Mouse (Mus musculus): ENCODE results near the gene Sox13.

Sox13 gene

DNA sequence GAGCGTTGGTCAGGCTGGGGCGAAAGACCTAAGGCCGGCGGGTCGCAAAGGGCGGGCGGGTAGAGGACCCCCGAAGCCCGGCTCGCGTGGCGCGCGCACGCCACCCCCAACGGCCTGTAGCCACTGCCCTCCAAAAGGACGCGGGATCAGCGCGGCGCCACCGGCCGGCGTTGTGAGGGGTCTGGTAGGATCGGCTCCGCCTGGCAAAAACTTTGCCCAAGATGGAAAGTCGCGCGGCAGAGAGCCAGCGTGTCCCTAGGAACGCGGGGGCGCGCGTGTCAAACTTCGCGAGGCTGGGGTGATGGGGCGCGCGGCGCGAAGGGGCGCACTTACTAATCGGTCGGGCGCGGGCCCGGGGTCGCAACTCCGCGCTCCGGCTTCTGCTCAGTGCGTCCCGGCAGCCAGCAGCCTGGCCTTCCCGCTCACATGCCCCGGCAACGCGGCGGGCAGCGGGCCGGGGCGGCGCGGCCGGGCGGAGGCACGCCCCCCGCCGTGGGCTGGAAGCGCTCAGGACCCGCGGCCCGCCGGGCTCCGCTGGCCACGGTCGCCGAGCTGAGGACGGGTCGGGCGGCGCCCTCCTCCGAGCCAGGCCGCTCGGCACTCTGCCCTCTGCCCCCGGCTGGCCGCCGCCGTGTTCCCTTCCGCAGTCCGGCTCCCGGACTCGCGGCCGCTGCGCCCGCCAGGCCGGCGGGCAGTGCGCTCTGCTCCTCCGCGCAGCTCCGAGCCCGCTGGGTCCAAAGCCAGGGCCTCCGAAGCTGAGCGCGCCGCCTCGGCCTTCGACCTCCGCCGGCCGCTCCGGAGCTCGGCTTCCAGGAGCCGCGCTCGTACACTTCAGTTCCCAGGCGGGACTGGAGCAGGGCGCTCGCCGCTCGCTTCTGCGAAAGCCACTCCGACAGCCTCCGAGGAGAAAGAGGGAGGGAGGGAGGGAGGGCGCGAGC lies at the start of gene Sox13:
Gene Sox13, minus strand, starts transcription at position 835 of the 938 bp plus-strand sequence.
- peak; percentile 86 for DNase-seq (ENCODE audit: low spot score)

DNA sequence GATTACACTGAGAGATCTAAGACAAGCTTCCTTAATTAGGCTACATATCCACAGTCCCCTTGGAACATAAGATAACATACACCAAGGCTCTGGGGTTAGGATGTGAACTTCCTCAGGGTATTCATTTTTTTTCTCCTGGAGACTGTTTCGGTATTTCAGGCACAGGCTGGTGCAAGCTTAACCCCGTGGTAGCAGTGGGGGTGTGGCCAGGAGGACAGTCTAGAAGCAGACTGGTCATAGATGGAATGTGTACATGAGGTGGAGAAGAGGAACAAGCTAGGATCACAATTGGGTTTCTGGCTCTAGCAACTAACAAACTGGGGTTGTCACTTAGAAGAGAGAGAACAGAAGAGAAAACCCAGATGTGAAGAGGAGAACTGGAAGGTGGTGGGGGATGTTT lies 47.4 kb upstream of the Sox13 start:
- DNase-seq (ENCODE audit: low spot score) = no peak

DNA sequence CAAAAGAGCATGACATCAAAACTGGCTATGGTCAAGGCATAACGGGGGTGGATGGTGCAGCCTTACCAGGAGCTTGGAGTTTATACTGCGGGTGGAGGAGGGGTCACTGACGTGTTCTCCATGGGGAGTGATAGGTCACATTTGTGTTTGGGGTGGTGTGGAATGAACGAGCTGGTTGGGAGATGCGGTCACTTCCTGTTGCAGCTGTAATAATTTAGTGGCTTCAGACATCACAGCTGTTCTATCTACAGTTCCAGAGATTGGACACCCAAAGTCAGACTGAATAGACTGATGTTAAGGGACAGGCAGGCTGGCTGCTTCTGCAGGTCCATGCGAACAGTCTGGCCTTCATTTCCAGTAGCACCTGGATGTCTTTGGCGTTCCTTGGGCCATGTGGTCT lies 46.9 kb upstream of the Sox13 start:
- no peak for DNase-seq (ENCODE audit: low spot score)

DNA sequence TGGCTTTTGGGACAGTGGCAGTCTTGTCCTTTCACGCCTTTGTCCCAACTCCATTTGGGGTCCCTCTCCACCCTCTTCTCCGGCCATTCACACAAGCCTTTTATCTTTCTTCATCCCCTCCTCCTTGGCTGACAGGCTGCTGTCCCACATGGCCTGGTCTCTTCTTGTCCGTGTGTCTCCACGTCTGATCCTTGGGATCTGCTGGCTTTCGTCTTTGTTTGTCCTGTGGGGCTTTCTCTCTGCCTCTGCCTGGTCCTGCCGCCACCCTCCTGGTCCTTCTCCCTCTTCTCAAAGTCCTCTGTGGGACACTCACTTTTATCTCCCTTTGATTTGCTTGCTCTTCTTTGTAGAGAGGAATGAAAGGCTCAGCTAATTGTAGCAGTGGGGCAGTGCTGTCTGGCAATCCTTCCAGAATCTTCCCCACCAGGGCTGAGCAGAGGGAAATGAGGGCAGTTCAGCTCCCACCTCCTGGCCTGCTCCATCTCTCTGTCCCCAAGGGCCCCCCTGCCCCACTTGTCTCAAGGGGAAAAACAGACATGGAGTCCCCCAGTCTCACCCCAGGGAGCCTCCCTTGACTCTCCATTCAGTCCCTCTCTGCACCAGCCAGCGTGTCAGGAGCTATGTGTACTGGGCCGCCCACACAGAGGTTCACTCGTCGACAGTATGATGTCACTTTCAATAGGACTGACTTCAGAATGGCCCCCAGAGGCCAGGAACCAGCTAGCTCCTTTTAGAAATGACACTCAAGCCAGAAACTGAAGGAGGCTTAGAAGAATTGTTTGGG lies 46.3 kb upstream of the Sox13 start:
- no peak for DNase-seq (ENCODE audit: low spot score)

DNA sequence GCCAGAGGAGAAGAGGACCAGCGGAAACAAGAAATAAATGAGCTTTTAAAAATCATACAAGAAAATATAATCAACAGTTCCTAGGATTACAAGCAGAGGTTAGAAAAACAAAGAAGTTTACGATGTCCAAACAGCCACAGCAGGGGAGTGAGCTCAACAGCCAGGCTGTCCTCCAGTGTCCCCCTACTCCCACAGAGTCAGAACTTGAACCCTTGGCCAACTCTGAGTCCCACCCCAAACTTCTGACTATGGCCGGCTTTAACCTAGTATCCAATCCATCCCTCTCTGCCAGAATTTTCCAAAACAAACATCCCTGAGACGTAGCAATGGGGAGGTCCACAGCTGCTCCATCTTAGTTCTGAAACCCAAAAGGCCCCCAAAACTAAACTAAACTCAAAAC lies 45.0 kb upstream of the Sox13 start:
- DNase-seq (ENCODE audit: low spot score) = no peak

DNA sequence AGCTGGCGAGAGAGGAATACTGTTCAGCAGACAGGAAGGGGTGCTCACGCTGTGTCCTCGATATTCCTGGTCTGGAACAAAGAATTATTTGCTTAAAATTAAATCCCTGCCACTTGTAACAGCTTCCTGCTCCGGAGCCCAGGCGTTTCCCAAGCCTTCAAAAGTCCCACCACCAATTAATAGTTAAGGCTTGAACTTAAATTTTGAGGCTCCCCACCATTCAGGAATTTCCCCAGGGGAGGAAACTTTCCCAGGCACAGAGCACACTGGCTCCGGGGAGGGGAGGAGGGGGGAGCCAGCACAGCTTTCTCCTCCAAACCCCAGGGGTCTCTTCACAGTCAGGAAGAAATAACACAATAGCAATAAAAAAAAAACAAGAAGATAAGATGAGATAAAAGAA lies 44.6 kb upstream of the Sox13 start:
- DNase-seq (ENCODE audit: low spot score) = no peak

DNA sequence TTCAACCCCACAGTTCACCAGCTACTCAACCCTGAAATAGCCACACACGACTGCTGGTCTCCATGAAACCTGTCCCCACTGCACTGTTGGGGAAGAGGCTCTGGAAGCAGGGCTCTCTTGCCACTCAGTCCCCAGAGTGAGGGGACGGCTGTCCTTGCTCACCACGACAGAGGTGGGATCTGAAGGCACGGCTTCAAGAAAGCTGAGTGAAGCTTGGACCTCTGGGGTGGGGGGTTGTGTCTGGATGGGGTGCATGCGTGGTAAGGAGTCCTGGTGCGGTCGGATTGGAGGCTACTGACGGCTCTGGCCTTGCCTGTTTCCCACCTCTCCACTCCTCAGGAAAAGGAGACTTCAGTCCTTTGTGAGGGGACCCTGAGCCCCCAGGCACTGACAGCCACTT lies 43.7 kb upstream of the Sox13 start:
- no peak for DNase-seq (ENCODE audit: low spot score)

DNA sequence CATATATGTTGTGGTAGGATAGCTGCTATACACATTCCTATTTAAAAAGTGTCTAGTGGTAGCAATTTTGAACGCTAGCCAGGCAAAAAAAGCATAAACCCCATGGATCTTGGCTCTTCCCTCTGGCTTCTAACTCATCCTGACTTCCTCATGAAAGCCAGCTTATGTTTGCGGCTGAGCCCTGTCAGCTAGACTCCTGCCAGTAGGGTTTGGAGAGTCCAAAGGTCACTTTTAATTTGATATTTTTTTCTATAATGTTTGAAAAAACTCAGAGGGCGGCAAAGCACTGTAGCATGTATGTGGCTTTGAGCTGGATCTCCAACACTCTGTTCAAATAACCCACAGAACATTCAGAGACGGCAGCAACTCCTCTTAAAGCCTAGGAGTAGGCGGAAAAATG lies 39.0 kb upstream of the Sox13 start:
- DNase-seq (ENCODE audit: low spot score) = no peak

DNA sequence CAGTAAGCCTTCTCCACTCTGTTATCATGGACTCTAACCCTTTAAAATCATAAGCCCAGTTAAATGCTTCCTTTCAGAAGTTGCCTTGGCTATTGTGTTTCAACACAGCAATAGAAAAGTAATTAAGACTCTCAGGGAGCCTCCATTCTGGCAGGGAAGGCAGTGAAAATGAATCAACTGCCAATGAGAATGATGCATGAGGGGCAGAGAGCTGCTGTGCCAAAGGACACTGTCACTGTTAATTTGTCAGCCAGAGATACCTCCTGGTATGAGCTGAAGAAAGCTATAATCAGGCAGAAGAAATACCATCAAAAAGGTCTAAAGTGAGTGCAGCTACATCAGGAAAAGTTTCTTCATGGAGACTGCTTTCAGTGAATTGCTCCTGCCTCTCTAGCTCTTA lies 36.8 kb upstream of the Sox13 start:
- DNase-seq (ENCODE audit: low spot score) = no peak

DNA sequence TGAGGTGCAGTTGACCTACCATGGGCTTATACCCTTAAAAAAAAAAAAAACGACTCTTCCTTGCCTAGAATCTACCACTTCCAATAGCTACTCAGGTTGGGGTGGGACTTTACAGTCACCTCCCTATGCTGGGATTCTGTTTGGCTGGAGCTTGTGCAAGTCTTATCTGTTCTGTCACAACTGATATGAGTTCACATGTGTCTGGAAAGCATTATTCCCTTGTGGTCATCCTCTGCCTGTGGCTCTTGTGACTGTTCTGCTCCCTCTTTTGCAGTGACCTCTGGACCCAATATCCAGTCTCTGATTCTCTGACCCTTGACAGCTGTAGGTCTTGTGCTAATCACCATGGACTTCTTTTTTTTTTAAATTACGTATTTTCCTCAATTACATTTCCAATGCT lies 31.9 kb upstream of the Sox13 start:
- DNase-seq (ENCODE audit: low spot score) = no peak

DNA sequence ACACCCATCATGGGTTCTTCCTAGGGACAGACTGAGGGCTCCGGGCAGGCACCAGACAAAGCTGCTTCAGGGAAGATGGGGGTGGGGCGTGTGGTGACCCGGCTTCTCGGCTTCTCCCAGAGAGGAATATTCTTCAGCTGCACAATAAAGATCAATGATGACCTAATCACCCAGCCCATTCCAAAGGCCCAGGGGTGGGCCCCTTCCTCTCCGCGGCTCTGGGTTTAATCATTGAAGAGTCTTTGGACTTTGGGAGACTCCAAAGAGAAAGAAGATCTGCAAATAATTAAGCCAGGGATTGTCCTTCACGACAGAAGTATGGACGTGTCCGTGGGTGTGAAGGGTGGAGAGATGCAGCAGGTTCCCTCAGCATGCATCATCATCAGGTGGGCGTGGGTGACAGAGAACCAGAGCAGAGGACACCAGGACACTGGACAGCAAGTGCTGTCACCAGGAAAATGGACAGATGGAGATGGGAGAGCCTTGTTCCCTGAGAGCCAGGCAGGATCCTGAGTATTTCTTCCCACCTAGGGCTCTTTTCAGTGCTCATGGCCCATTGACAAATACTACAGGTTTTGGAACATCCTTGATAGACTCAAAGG lies 28.5 kb upstream of the Sox13 start:
- no peak for DNase-seq (ENCODE audit: low spot score)

DNA sequence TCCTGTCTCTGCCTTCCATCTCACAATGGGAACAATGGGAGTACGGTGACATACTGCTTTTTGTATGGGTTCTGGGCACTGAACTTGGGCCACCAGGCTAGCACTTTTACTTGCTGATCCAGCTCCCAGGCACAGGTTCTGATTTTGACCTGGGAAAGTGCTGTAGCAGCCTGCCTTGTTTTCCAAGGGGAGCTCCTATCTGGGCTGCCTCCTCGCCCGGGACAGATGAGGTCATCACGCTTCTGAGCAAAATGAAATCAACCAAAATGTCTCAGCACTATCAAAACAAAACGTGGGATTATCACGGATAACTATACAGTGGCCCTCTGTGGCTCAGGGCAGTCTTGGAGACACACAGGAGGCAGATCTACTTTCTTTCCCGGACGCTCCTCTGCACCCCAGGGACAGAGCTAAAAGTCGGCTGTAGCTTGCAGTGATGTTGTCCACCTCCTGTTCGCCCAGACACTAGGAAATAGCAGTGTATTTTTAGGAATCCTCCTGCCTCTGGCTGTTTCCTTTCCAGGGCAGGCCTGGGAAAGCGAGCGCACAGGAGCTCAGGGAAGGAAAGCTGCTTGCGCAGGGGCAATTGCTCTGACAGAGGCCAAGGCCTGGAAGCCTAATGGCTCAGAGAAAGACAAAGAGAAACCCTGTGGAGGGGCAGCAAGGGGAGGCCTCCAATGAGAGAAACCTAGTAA lies 27.8 kb upstream of the Sox13 start:
- peak; percentile 19 for DNase-seq (ENCODE audit: low spot score)

DNA sequence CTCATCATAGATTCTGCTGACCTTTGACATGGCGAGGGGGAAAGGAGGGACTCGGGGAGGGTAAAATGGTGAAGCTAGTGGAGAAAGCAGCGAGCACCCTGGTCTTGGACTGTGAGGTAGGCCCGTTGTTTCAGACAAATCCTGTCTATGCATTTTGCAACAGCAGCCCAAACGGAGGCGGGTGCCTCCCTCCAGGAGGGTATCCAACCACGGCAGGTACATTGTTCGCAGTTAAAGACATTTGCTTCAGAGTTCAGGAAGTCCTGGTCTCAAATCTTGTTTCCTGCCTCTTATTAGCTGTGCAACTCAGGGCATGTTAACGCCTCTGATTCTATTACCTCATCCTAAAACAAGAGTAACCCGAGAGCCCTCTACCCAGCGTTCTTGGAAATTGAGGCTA lies 26.8 kb upstream of the Sox13 start:
- no peak for DNase-seq (ENCODE audit: low spot score)

DNA sequence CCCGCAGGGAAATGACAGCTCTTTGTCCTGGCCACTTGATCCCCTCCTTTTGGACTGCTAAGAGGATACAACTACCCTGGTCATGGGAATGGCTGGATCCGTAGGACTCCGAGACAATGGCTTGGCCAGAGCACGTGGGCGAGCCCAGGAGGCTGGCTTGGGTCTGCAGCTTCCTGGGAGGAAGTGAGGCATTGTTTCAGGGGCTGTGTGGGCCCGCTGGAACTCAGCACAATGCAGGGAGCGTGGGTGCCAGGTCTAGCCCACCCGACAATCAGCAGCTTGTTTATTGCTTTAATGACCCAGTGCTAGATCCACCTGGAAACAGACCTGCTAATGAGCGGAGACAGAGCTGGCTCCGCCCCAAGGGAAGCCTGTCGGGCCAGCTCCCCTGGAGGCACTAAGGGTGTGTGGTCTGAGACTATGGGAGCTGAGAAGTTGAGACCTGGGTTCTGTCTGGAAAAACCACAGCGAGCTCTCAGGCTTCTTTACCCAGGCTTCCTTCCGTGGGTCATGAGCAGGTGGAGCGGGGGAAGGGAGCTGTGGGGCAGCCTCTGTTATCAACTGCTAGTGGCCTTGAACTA lies 24.3 kb upstream of the Sox13 start:
- peak; percentile 44 for DNase-seq (ENCODE audit: low spot score)

DNA sequence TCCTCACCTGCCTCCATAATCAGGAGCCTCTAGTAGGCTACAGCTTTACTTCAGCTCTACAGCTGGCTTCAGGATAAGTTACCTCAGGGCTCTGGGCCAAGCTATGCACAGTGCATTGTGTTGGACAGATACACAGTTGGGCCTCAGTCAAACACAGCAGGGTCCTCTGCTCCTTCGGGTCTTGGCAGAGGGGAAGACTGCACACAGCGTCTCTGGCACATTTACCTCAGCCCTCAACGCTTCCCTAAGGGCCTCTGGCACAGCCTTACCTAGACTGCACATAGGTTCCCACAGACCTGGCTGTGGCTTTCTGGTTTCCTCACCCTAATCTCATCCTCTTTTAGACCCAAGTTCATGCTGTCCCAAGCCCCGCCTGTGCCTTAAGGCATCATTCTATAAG lies 22.1 kb upstream of the Sox13 start:
- DNase-seq (ENCODE audit: low spot score) = no peak

DNA sequence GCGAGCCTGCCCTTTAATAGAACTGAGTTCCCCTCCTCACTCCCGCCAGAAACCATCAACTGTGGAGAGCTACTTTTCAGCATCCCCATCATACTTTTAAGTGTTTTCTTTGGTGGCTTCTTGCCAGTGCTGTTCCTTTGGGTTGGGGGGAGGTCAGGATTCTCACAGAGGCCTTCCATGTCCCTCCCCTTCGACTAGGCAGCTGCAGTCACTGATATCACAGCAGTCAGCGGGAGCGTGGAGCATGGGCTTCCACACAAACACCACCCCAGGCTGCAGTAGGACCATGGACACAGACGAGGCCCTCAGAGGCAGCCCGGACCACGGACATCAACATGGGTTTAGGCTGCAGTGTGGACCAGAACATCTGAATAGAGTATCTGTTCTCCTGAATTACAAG lies 20.1 kb upstream of the Sox13 start:
- no peak for DNase-seq (ENCODE audit: low spot score)

DNA sequence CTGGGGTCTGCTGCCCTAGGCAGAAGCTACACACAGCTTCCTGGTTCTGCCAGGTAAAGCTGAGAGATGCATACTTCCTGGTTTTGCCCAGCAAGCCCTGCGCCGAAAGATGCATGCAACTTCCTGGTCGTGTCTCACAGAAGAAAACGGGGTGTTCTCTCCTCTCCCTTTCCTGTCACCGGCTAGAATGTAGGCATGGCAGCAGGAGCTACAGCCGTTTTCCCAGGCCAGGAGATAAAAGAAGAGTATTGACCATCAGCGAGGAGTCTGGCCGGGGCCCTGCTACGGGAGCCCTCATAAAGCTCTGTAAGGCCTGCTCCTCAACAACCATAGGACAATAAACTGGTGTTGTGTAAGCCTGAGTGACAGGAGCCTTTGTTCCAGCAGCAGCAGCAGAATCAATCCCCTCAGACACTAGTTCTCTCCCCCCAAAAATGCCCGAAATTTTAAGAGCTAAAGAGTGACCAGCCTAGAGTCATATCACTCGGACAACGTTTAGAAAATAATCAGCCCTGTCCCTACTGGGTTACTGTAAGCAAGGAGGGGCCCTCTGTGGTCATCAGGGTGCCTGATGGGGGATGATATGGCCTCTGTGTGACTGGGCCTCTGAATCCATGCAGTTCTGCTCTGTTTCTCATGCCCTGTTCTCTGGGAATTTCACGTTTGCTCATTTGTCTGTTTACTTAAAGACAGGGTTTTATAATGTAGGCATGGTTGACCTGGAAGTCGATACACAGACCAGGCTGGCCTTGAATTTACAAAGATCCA lies 13.9 kb upstream of the Sox13 start:
- DNase-seq (ENCODE audit: low spot score) = no peak

DNA sequence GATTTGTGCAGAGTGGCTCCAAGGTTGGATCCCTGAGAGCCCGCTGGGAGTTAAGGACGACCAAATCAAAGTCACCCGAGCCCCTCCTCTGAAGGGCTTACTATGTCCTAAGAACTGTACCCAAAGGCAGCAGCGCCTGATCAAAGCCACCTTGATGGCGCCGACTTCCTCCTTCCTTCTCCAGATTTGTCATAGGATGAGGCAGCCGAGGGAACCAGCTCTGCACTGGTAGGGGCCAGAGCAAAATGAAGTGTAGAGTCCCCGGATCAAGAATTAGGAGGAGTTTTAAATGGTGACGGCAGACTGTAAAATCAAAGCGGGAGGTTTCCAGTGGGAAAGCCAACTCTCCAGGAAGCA lies 10.6 kb upstream of the Sox13 start:
- peak; percentile 53 for DNase-seq (ENCODE audit: low spot score)

DNA sequence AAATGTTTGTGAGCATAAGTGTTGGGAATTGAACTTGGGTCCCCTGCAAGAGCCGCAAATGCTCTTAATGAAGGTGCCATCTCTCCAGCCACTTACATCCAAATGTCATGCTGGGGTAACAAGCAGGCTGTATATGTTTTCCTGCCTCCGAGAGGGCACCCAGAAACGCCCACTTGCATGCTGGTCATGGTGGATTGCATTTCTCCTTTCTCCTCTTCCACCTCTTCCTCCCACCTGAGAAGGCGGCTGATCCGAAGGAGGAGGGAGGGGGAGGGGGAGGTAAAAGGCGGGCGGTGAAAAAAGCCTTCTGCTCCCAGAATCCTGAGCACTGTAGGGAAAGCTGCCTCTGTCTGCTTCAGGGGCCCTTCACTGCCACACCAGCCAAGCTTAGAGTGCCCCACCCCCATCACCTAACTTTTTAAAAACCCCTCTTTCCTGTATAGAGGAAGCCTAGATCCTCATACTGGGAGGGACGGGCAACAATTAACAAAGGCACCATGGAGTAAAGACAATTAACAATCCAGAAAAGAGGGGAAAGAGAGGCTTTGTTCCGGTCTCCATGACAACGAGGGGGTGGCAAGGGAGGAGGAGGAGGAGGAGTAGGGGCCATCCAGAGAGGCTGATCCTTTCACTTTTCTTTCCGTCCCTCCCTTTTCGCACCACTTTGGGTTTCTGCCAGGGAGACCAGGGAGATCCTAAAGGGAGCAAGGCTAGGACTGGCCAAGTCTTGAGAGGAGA lies 10.0 kb upstream of the Sox13 start:
- DNase-seq (ENCODE audit: low spot score) = peak; percentile 80

DNA sequence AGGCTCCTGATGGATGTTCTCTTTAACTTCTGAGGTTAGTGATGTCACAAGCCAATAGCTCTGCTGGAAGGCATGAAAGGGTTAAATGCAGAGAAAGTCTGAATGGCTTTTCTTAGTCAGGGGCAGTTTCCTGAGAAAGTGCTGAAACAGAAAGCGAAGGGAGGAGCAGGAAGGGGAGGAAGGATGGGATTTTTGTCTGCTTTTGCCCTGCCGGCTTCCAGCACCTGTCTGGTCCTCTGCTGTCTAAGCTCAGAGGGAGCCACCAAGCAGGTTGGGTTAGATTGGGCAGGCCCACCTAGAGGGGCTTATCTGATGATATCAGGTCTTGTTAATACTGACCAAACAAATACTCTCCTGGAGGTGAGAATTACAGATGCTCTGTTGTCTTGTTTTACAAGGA lies 8.4 kb upstream of the Sox13 start:
- no peak for DNase-seq (ENCODE audit: low spot score)

DNA sequence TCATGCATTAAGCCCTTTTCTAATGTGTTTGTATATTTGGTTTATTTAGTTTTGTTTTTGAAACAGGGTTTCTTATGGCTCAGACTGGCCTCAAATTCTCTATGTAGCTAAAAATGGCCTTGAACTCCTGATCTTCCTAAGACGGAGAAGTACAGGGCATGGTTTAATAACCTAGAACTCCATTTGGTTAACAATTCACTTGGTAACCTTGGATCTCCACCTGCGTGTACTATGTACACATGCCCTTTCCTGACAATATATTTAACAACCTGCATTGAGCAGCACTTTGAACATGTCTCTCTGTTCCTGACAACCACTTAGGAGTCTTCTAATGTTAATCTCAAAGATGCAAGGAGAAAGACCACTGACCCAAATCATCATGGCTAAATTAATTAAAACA lies 7.0 kb upstream of the Sox13 start:
- no peak for DNase-seq (ENCODE audit: low spot score)

Measured in embryo, embryonic 10 days (tissue).